Comparison of ENCODE assay signal across 8 mouse cellular contexts in genomic region chr6:128435474-128435873, GRCm38 (mm10). TPM values are rescaled to one million over a fixed set of nuclear protein-coding genes. Genes with fewer than 3 reads are reported as not detected.
DNase-seq lines count a peak whose midpoint lies in the region.

No protein-coding gene starts in this region.

- peak; percentile 83 for DNase-seq in urinary bladder, postnatal 14 days (ENCODE audit: low spot score)
- DNase-seq in urinary bladder, adult 2 months (ENCODE audit: low spot score), result no peak
- DNase-seq in gastrocnemius, postnatal 25 days, result peak; percentile 48
- DNase-seq in kidney, postnatal 25 days, result peak; percentile 90 to 92
- DNase-seq in testis, postnatal 14 days (ENCODE audit: low spot score), result peak; percentile 82
- DNase-seq in layer of hippocampus, postnatal 14 days (ENCODE audit: low spot score in 2 of 2), result no peak
- no peak for DNase-seq in thymus, adult 18-20 months
- no peak for DNase-seq in frontal cortex, postnatal 25 days (ENCODE audit: low spot score in 2 of 2)

RNA-seq across cellular contexts. Expression of gene Fkbp4, which starts 3.0 kb away (rescaled TPM):
- 115 and 121 TPM in 2 replicates for polyA plus RNA-seq in urinary bladder, adult 2 months (2012; rRNA removed)
- total RNA-seq in gastrocnemius, postnatal 25 days (2021), result 100 to 1,000 TPM; 105 to 111 TPM
- 100 to 1,000 TPM in 1 of 2 experiments, 10 to 100 TPM in 1; 90.5 to 105 TPM for total RNA-seq in layer of hippocampus, postnatal 14 days (2021)

RNA-seq across cellular contexts. Expression of gene Itfg2, which starts 10.7 kb away (rescaled TPM):
- 10.9 and 15.7 TPM in 2 replicates for polyA plus RNA-seq in urinary bladder, adult 2 months (2012; rRNA removed)
- total RNA-seq in gastrocnemius, postnatal 25 days (2021), result 10 to 100 TPM; 14.4 to 15.1 TPM
- total RNA-seq in layer of hippocampus, postnatal 14 days (2021), result 10 to 100 TPM; 18.5 to 29.9 TPM

RNA-seq across cellular contexts. Expression of gene Nrip2, which starts 36.4 kb away (rescaled TPM):
- polyA plus RNA-seq in urinary bladder, adult 2 months (2012; rRNA removed), result 5.0 and 5.6 TPM in 2 replicates
- total RNA-seq in gastrocnemius, postnatal 25 days (2021), result 1 to 10 TPM in 1 of 2 experiments, under 1 TPM in 1; 0.97 to 1.7 TPM
- total RNA-seq in layer of hippocampus, postnatal 14 days (2021), result 10 to 100 TPM in 1 of 2 experiments, 1 to 10 TPM in 1; 8.4 to 10.7 TPM

Comparison
In these comparisons a context has a peak if more than half of its experiments do, and no peak if none do; other contexts are left out.
1. DNase-seq: peak in urinary bladder, postnatal 14 days (single experiment), gastrocnemius, postnatal 25 days (single experiment), kidney, postnatal 25 days (2 of 2) and testis, postnatal 14 days (single experiment); none in urinary bladder, adult 2 months (single experiment), layer of hippocampus, postnatal 14 days (0 of 2), thymus, adult 18-20 months (0 of 2) and frontal cortex, postnatal 25 days (0 of 2).